Mouse (Mus musculus): Measurements from ENCODE around the gene Kank2.

Gene Kank2

DNA sequence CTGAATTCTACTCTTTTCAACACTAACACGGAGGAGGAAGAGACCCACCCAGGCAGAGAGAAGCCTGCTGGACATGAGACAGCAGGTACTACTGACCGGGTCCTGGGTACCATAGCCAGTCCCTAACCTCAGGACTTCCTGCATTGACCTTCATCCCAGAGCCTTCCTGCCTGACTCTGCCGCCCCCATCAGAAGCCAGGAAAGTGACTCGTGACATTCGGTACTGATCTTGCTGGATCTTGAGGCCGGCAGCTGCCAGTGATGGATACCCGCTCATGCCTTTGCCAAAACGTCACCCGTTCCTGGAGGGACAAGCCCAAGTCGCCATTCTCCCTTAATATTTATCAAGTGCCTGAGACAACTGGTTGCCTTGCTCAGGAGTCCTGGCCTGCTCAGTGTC, 50.1 kb downstream of the Kank2 start:
- no peak for DNase-seq

DNA sequence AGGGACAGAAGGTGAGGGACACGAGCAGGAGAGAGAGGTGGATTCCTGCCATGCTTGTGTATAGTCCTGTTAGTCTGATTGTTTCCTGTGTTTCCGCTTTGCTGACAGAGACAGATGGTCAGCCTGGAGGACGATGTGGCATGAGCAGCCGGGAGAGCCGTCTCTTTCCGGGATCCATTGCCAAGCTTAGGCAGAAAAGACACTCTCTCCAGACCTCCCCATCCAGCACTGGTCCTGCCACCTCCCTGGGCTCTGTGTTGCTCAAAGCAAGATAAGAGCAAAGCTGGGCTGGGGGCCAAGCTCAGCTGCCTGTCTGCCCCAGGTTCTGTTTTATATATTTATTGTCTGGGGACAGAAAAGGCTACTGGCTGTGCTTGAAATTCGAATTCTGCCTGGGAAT, 50.5 kb downstream of the Kank2 start:
- DNase-seq = peak; percentile 93

DNA sequence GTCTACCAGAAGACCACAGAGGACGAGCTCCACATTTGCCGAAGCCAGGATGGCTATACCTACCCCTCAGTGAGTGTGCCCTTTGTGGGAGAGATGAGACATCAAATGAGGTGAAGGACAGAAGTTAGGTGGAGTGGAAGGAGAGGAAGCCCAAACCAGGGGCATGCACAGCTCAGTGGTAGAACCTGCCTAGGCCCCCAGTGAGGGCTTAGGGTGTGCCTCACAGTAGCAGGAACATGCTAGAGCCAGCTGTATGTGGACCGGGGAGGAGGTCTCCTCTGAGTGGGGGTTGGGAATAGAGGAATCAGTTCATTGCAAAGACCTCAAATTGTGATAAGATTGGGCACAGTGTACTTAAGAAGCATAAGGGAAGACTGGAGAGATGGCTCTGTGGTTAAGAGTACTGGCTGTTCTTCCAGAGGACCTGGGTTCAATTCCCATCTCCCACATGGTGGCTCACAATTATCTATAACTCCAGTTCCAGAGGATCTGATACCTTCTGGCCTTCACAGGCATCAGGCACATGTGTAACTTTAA, 51.2 kb downstream of the Kank2 start:
- DNase-seq = no peak

DNA sequence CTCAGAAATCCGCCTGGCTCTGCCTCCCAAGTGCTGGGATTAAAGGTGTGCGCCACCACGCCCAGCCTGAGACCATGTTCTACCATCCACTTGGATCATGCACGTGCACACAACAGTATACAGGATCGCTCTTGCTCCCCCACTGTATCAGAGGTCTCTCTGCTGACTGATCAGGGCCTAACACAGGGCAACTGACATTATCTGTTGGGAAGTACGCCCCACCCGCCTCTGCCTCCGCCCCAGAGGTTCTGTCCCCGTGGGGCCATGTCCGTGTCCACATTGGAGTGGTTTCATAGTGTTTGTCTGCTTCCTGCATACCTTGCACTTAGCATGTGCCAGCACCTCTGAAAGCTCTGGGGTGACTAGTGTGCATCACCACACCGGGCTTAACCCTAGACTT, 57.0 kb downstream of the Kank2 start:
- DNase-seq = no peak

DNA sequence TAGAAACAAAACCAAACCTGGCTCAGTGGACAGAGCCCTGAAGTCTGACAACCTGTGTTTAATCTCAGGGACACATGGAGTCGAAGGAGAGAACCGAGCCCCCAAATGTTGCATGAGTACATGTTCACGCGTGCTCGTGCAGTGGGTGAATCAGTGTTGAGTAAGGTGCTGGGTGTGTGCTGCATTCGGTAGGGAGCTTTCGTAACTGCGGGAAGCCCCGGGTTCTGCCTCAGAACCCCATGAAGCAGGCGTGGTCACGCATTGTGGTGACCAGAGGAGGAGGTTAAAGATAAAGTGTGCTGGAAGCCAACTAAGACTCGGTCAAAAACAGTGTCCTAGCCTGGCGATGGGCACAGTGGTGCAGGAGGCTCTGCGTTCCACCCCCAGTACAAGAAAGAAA, 58.1 kb downstream of the Kank2 start:
- DNase-seq = no peak

DNA sequence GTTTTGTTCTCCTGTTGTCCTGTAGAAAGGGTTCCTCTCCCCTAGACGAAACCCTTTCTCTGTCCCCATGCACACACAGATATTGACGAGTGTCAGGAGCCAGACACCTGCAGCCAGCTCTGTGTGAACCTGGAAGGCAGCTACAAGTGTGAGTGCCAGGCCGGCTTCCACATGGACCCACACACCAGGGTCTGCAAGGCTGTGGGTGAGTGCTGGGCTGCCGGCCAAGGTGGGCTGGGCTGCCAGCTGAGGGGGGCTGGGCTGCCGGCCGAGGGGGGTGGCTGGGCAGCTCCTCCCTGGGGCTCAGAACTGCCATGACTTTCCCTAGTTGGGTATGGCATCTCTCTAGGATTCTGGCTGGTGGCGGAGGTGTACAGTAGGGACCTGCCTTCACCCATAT, 59.8 kb downstream of the Kank2 start:
- no peak for DNase-seq

DNA sequence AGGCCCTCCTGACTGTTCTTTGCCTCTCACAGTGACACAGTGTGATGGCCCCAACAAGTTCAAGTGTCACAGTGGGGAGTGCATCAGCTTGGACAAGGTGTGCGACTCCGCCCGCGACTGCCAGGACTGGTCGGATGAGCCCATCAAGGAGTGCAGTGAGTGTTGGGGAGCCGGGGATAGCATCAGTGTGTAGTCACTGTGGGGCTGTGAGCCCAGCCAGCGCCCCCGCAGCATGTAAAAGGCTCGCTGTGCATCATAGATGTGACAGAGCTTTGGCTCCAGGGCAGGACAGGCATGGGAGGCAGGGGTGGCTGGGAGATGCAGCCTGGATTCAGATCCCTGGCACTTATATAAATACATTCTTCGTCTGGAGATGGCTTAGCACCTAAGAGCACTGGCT, 61.4 kb downstream of the Kank2 start:
- DNase-seq = no peak

DNA sequence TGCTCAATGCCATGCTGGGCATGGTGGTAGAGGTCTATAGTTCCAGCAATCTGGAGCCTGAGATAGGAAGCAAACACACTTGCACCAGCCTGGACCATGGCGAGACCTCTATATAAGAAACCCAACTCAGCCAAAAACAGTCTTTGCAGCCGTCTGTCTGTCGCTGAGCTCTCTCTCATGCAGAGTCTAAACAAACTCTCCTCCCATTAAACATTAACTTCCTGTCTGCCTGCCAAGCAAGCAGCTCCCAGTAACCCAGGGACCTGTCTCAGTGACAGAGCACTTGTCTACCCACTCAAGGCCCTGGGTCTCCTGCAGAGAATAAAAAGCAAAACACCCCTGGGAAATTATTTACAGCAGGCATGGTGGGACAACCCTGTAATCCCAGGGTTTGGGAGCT, 62.0 kb downstream of the Kank2 start:
- no peak for DNase-seq

DNA sequence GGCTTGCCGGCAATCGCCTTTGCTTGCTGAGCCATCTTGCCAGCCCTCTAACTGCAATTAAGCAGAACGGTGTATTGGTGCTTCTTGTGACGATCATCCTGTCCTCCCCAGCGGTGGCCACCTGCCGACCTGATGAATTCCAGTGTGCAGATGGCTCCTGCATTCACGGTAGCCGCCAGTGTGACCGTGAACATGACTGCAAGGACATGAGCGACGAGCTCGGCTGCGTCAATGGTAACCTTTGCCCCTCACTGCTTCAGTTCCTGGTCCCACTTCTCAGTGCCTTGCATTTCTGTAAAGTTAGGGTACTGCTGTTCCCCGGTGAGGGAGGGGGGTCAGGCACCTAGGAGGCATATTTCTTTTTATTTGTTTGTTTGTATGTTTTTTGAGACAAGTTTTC, 63.4 kb downstream of the Kank2 start:
- DNase-seq = no peak

DNA sequence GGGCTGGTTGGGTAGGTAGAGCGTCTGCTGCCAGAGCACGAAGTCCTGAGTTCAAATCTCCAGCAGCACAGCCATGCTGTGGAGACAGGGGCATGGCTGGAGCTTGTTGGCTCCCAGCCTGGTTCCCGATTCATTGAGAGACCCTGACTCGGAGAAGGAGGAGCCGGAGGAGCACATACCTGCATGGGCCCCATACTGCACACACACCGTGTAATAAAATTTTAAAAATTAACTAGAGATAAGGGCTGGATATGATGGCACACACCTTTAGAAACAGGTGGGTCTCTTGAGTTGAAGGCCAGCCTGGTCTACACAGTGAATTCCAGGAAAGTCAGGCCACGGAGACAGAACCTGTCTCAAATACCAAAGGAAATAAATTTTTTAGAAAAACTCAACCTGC, 64.6 kb downstream of the Kank2 start:
- no peak for DNase-seq

DNA sequence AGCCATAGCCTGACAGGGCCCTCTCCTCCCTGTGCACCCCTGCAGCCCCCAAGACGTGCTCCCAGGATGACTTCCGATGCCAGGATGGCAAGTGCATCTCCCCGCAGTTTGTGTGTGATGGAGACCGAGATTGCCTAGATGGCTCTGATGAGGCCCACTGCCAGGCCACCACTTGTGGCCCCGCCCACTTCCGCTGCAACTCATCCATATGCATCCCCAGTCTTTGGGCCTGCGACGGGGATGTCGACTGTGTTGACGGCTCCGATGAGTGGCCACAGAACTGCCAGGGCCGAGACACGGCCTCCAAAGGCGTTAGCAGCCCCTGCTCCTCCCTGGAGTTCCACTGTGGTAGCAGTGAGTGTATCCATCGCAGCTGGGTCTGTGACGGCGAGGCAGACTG, 65.1 kb downstream of the Kank2 start:
- no peak for DNase-seq

DNA sequence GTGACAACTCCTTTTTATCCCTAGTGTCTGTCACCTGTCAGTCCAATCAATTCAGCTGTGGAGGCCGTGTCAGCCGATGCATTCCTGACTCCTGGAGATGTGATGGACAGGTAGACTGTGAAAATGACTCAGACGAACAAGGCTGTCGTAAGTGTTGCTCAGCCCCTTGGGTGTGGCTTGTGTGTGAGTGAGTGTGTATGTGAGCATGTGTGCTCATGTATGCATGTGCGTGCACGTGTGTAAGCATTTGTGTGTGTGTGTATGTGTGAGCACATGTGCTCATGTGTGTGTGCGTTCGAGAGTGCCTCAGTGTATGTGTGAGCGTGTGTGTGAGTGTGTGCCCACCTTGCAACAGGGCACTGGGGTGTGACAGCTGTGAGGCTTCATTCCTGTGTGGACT, 66.3 kb downstream of the Kank2 start:
- no peak for DNase-seq

DNA sequence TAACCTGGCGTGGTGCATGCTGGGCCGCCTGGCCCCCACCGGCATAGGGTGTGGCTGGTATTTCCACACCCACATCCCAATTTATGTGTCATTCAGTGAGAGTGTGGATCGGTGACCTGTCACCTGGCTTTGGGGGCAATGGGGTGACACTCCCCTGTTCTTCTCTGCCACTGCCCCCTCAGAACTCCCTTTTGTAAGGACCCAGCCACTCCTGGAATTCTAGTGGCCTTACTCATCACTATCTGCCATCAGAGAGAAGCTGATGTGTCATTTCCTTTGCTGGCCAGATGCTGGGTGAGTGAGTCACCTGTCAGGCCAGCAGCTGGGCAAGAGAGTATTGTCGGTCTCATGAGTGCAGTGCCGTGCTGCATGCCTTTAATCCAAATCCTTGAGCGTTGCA, 69.3 kb downstream of the Kank2 start:
- no peak for DNase-seq

DNA sequence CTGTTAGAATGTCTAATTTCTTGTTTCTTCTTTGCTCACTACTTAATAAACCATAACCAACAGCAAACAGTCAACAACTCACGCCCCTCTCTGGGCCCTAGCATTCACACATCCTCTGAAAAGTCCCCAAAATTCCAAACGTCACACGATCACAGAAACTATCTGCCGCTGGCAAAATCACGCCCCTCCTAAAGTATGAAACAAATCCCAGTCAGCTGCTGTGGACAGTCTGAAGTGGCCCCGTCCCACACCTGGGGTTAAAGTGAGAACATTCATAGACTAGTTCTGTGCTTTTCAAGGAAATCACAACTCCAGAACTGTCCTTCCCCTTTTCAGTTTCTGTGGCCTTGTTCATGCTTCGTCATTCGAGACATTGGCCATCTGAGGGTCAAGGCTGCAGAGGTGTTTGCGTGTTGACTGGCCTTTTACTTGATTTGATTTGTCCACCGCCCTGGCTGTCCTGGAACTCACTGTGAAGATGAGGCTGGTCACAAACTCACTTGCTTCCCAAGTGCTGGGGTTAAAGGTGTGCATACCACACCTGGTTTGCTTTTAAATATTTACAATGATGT, 70.2 kb downstream of the Kank2 start:
- DNase-seq = no peak

DNA sequence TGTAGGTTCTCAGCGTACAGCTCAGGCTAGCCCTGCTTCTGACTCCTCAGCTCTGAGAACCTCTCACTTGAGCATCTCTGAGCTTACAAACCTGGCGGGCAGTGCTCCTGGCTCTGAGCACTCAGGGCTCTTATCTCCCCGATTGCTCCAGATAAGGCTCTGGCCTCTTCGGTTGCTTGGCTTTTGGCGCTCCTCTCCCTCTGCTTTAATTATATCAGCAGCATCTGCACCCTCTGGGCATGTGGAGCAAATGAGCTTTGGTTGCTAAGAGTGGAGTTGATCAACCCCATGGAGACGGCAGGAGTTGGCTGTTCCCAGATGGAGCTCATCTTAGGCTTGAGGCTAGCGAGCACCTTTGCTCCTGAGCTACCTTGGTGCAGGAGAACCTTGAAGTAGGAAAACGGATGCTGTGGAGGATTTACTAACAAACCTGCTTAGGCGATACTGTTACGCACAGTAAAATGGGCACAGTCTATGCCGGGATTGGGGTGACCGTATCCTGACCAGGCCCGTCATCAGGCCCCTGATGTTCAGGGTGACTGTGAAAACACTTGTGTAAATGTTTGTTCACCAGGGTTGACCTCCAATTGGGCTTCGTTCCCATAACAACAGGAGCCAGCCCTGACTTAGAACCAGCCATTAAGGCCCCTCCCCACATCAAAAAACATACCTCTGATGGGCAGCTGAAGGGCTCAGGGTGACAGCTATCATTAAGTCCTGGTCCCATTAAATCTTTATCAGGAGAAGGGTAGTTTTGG, 72.1 kb downstream of the Kank2 start:
- DNase-seq = no peak

DNA sequence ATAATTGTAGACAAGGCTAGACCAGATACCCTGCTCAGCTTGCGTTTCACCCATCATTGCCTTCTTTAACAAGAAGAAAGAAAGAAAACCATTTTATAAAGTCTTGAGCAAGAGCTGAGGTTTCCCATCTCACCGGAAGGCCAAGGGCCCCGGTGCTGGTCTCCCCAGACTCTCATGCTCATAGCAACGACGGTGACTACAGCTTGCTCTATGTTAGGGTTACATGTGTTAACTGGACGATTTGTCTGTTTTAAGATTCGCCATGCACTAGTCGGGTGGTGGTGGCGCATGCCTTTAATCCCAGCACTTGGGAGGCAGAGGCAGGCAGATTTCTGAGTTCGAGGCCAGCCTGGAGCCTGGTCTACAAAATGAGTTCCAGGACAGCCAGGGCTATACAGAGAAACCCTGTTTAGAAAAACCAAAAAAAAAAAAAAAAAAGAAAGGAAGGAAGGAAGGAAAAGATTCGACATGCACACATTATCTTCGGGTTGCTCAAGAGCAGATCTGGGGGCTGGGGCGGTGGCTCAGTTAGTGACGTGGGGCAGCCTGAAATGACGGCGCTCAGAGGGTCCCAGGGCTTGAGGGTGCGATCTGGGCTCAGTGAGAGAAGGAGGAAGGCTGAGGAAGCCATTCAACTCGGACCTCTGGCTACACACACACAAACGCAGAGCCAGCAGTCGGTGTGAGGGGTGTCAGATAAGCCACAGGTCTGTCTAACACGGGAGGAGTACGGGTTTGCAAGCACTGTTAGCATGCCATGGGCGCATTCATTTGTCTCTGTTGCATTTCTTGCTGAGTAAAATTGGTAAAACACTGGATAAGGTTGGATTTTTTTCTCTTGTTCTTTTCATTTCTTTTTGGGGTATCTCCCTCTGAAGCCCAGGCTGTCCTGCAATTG, 73.1 kb downstream of the Kank2 start:
- no peak for DNase-seq

DNA sequence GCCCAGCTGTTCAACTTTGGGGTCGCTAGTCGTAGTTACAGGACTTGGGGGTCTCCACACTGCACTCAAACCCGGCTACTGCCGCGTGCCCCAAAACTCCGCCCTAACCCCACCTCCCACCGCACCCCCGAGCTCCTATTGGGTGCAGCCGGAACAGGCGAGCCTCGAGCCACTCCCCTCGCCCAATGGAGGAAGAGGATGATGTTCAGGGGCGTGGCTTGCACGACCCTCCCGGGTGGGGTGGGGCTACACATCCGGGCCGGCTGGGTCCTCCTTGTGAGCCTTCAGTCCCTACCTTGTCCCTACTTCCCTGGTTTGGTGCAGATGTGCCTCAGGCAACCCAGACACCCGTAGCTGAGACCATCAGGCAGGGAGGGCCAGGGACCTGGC, 74.4 kb downstream of the Kank2 start:
- peak; percentile 88 for DNase-seq

DNA sequence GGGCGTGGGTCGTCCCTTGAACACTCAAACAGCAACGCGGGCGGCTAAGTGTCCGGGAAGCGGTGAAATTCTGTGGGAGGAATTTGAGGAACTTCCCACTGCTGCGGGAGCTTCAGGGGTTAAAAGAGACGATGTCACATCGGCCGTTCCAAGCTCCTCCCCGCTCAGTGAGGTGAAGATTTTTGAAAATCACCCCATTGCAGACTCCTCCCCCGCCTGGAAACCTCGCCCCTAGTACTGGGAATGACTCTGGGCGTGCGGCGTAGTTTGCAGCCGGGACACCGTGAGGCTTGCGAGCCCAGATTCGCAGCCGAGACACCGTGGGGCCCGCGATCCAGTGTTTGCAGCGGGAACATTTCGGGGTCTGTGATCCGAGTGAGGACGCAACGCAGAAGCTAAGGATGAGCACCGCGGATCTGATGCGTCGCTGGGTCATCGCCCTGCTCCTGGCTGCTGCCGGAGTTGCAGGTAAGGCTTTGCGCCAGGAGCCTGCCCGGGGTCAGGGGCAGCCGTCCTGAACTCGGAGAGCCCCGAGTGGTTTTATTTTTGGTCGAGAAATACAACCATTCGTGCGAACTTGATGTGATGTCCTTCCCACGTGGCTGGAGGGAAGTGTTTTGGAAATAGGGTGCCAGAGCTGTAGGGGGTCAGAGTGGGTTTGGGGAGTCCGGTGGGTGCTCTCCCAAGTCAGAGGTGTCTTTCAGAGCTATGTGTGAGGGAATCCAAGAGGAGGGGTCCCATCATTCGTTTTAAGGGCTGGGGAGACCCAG, 75.0 kb downstream of the Kank2 start, which contains the start of gene Ldlr:
Ldlr (plus strand) TSS at position 107 of the 770 bp plus-strand sequence.
- DNase-seq = peak; percentile 72

DNA sequence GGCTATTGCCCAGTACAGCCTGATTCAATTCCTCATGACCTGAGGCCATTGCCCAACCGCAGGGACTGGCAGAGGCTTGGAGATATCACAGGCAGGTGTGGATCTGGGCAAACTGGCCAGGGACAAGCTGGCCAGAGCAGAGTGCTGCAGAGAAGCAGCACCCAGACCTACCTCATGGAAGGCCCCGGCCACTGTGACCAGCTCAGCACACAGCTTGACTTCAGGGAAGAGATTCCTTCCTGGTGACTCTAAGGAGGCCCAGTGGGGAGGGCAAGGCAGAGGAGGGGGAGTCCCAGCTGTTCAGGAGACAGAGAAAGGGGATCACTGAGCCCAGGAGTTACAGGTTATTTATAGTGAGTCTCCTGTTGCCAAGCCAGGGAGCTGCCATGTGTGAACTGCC, 77.5 kb downstream of the Kank2 start:
- DNase-seq = no peak

DNA sequence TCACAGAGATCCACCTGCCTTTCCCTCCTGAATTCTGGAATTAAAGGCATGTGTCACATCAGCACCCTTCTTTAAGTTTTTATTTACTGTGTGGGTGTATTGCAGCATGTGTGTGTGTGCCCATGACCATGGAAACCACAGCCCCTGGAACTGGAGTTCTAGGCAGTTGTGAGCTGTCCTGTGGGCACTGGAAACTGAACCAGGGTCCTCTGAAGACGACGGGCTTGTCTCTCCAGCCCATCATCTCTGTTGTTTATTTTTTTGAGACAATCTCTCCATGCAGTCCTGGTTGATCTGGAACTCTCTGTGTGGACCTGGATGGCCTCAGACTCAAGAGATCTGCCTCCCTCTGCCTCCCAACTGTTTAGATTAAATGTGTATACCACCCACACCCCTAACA, 81.5 kb downstream of the Kank2 start:
- no peak for DNase-seq

Measured in cerebellum, adult 11 months (tissue).